Mouse (Mus musculus) embryonic facial prominence, embryonic 14.5 days (tissue): ENCODE data around the gene Gm17402. TPM values are rescaled to one million over a fixed set of nuclear protein-coding genes. Genes with fewer than 3 reads are reported as not detected.

Experiments used
- ATAC-seq: fragments of 200-750 bp; cut with Nextera tagmentation; 2 replicates; pipeline ENCODE4 v1.8.0; 2017; ENCODE audit warnings: low read depth, moderate number of reproducible peaks, moderate TSS enrichment
- DNase-seq: peaks from one replicate; pipeline ENCODE4 v3.0.0-alpha.2; 2015; ENCODE audit warnings: low spot score
- H3K27ac ChIP-seq: fragments of 300-500 bp; sonication (generic); replicated peaks from 2 replicates; pipeline ENCODE4 v1.5.1; 2014; ENCODE audit warnings: low read depth, mild to moderate bottlenecking, low read length, moderate library complexity
- H3K27me3 ChIP-seq: fragments of 300-500 bp; sonication (generic); replicated peaks from 2 replicates; pipeline ENCODE4 v1.6.1; 2014; ENCODE audit warnings: low read length; ENCODE audit not compliant: control insufficient read depth, insufficient read depth
- H3K36me3 ChIP-seq: fragments of 300-500 bp; sonication (generic); 2 replicates; pipeline ENCODE4 v1.6.1; 2014; ENCODE audit warnings: low read length, mixed read lengths; ENCODE audit not compliant: control insufficient read depth, insufficient read depth
- H3K4me1 ChIP-seq: fragments of 300-500 bp; sonication (generic); 2 replicates; pipeline ENCODE4 v1.6.1; 2014; ENCODE audit warnings: antibody characterized with exemption, low read length; ENCODE audit not compliant: control insufficient read depth, insufficient read depth
- H3K4me2 ChIP-seq: fragments of 300-500 bp; sonication (generic); 2 replicates; pipeline ENCODE4 v1.6.1; 2014; ENCODE audit warnings: low read depth, mild to moderate bottlenecking, low read length, moderate library complexity, mixed read lengths
- H3K4me3 ChIP-seq: fragments of 300-500 bp; sonication (generic); 2 replicates; pipeline ENCODE4 v1.5.1; 2014; ENCODE audit warnings: low read depth, mild to moderate bottlenecking, low read length
- H3K9ac ChIP-seq: fragments of 300-500 bp; sonication (generic); 2 replicates; pipeline ENCODE4 v1.6.1; 2014; ENCODE audit warnings: low read depth, mild to moderate bottlenecking, low read length, moderate library complexity, mixed read lengths
- H3K9me3 ChIP-seq: fragments of 300-500 bp; sonication (generic); 2 replicates; pipeline ENCODE4 v1.6.1; 2016; ENCODE audit warnings: low read length; ENCODE audit not compliant: control insufficient read depth
- WGBS: fragments of 180-500 bp; shearing (Covaris S2); extraction: QIAGEN DNeasy Blood & Tissue Kit; methylation state at CpG from one replicate; pipeline ENCODE4 v1.1.7; 2014; 5-methylcytosine and 5-hydroxymethylcytosine counted together
- polyA plus RNA-seq: library from polyadenylated mRNA; unstranded; fragments of >200 nt; fragmentation: Nextera tagmentation; extraction: Ambion mirVana; gene quantifications from 2 replicates; pipeline ENCODE4 v1.2.1, GENCODE M21; 2014

The Gm17402 gene
- polyA plus RNA-seq, 1 experiment from 2014 or later = not detected

GRCm38 (mm10) chr3:67366087-67366892, 8.7 kb downstream of the Gm17402 start:
- Histone ChIP-seq H3K9me3 (no peaks in the 10 kb centered on the region), H3K4me3 (no peak overlapping the region), H3K9ac (no peak overlapping the region), H3K27ac (no peak overlapping the region), H3K36me3 (no peaks in the 10 kb centered on the region), H3K27me3 (no peaks in the 10 kb centered on the region), H3K4me1 (no peaks in the 10 kb centered on the region), H3K4me2 (no peak overlapping the region)
- WGBS = 78% methylated on average over 4 of the region's 4 CpGs
- ATAC-seq (no peak), DNase-seq (no peak)

- ATAC-seq = no peak
- 89% methylated on average over 7 of the region's 7 CpGs for WGBS
These were observed 16.6 kb downstream of the Gm17402 start for GRCm38 (mm10) chr3:67358376-67358775.

GRCm38 (mm10) chr3:67352763-67353149, 22.2 kb downstream of the Gm17402 start:
- no peak overlapping the region for H3K4me3 ChIP-seq
- H3K36me3 ChIP-seq = no peaks in the 10 kb centered on the region
- H3K9ac ChIP-seq = no peak overlapping the region
- H3K4me2 ChIP-seq = no peak overlapping the region
- peaks cover 6% of the 10 kb centered on the region; the same call in 1 of the 2 replicates for H3K9me3 ChIP-seq
- no peak overlapping the region for H3K27ac ChIP-seq
- no peaks in the 10 kb centered on the region for H3K4me1 ChIP-seq
- 0 out of 2 replicates have a peak, but pooled peaks have one; percentile 30 for ATAC-seq
- no peak for DNase-seq
- no peaks in the 10 kb centered on the region for H3K27me3 ChIP-seq
- WGBS = 92% methylated on average over 3 of the region's 3 CpGs

More at GRCm38 (mm10) chr3:67358376-67358775, 16.6 kb downstream of the Gm17402 start:
- Histone ChIP-seq H3K36me3 (no peaks in the 10 kb centered on the region), H3K4me1 (no peaks in the 10 kb centered on the region), H3K27ac (no peak overlapping the region), H3K4me3 (no peak overlapping the region), H3K9me3 (peaks cover 6% of the 10 kb centered on the region; the same call in 1 of the 2 replicates), H3K9ac (no peak overlapping the region), H3K4me2 (no peak overlapping the region), H3K27me3 (no peaks in the 10 kb centered on the region)
- DNase-seq = no peak

GRCm38 (mm10) chr3:67352128-67352762, 22.7 kb downstream of the Gm17402 start:
- no peaks in the 10 kb centered on the region for H3K27me3 ChIP-seq
- ATAC-seq = peak; percentile 47; the same call in 1 of the 2 replicates
- no peak overlapping the region for H3K4me3 ChIP-seq
- peaks cover 4% of the 10 kb centered on the region; the same call in 1 of the 2 replicates for H3K9me3 ChIP-seq
- H3K27ac ChIP-seq = no peak overlapping the region
- H3K4me1 ChIP-seq = no peaks in the 10 kb centered on the region
- 40% methylated on average over 2 of the region's 5 CpGs for WGBS
- H3K4me2 ChIP-seq = no peak overlapping the region
- no peak overlapping the region for H3K9ac ChIP-seq
- H3K36me3 ChIP-seq = no peaks in the 10 kb centered on the region
- DNase-seq = peak; percentile 40

GRCm38 (mm10) chr3:67351406-67352127, 23.4 kb downstream of the Gm17402 start:
- DNase-seq (no peak), ATAC-seq (no peak)
- Histone ChIP-seq H3K9ac (no peak overlapping the region), H3K4me2 (no peak overlapping the region), H3K9me3 (no peaks in the 10 kb centered on the region), H3K4me3 (no peak overlapping the region), H3K27me3 (no peaks in the 10 kb centered on the region), H3K36me3 (no peaks in the 10 kb centered on the region), H3K4me1 (no peaks in the 10 kb centered on the region), H3K27ac (no peak overlapping the region)
- WGBS = 78% methylated on average over 12 of the region's 12 CpGs

GRCm38 (mm10) chr3:67346674-67347073, 28.3 kb downstream of the Gm17402 start:
- H3K4me3 ChIP-seq = no peak overlapping the region
- ATAC-seq = no peak

GRCm38 (mm10) chr3:67344599-67344998, 30.4 kb downstream of the Gm17402 start:
- WGBS = 4% methylated on average over 2 of the region's 2 CpGs
- Histone ChIP-seq H3K4me2 (no peak overlapping the region), H3K4me1 (no peaks in the 10 kb centered on the region), H3K27me3 (no peaks in the 10 kb centered on the region), H3K27ac (no peak overlapping the region), H3K9me3 (no peaks in the 10 kb centered on the region), H3K4me3 (no peak overlapping the region), H3K9ac (no peak overlapping the region), H3K36me3 (no peaks in the 10 kb centered on the region)
- peak; percentile 49 for DNase-seq
- no peak; the same call in 1 of the 2 replicates for ATAC-seq

More at GRCm38 (mm10) chr3:67346674-67347073, 28.3 kb downstream of the Gm17402 start:
- 65% methylated on average over 2 of the region's 2 CpGs for WGBS
- Histone ChIP-seq H3K9me3 (no peaks in the 10 kb centered on the region), H3K9ac (no peak overlapping the region), H3K27me3 (no peaks in the 10 kb centered on the region), H3K27ac (no peak overlapping the region), H3K4me2 (no peak overlapping the region), H3K4me1 (no peaks in the 10 kb centered on the region), H3K36me3 (no peaks in the 10 kb centered on the region)
- no peak for DNase-seq

- H3K9ac ChIP-seq = no peak overlapping the region
- no peaks in the 10 kb centered on the region for H3K36me3 ChIP-seq
- H3K27me3 ChIP-seq = no peaks in the 10 kb centered on the region
- peak; percentile 56 for DNase-seq
- 41% methylated on average over 5 of the region's 5 CpGs for WGBS
- H3K4me1 ChIP-seq = no peaks in the 10 kb centered on the region
- no peak overlapping the region for H3K4me3 ChIP-seq
- H3K9me3 ChIP-seq = no peaks in the 10 kb centered on the region
- ATAC-seq = no peak
- H3K27ac ChIP-seq = no peak overlapping the region
- no peak overlapping the region for H3K4me2 ChIP-seq
These were observed 31.8 kb downstream of the Gm17402 start for GRCm38 (mm10) chr3:67343004-67343662.
